Mouse (Mus musculus) macrophage (primary cell): Measurements from ENCODE around the gene Galns. TPM values are rescaled to one million over a fixed set of nuclear protein-coding genes. Genes with fewer than 3 reads are reported as not detected.

ENCODE experiments used
- H3K27ac ChIP-seq: fragments of 350-480 bp; formaldehyde crosslinking; 2 replicates; pipeline ENCODE4 v1.9.0; 2021
- H3K36me3 ChIP-seq: fragments of 350-480 bp; formaldehyde crosslinking; 2 replicates; pipeline ENCODE4 v1.9.0; 2021; ENCODE audit errors: inconsistent target
- H3K4me3 ChIP-seq: fragments of 350-480 bp; formaldehyde crosslinking; 2 replicates; pipeline ENCODE4 v1.9.0; 2021; ENCODE audit errors: inconsistent target
- H3K79me2 ChIP-seq: fragments of 350-480 bp; formaldehyde crosslinking; 2 replicates; pipeline ENCODE4 v1.9.0; 2021; ENCODE audit errors: inconsistent target
- WGBS: methylation state at CpG from one replicate; pipeline ENCODE4 v1.1.7; 2026; ENCODE audit warnings: inconsistent platforms; ENCODE audit not compliant: missing documents; 5-methylcytosine and 5-hydroxymethylcytosine counted together
- polyA plus RNA-seq: library from polyadenylated mRNA; stranded (reverse); fragments of 250-400 nt; gene quantifications from 3 replicates; pipeline ENCODE4 v1.2.4, GENCODE M21; 2018; ENCODE audit warnings: inconsistent platforms

Gene Galns
- polyA plus RNA-seq, 1 experiment from 2014 or later, result 140 TPM

DNA sequence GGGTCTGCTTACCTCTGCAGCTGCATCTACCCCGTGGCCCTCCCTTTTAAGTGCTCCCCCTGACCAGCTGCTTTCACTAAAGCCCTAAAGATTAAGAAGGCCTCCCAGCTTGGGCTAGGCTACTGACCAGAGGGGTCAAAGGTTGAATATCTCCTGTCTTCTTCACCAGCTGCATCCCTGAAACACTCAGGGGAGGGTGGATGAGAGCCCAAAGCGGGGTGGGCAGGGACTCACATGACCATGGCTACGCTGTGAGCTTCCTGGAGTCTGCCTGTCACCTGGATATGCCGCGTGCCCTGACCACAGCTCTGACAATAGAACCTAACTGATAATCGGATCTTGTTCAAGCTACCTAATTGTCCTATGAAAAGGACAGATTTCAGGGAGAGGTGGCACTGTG is 11.5 kb upstream of the Galns start, which contains the start of gene Pabpn1l:
Gene Pabpn1l (minus strand): TSS at position 13 of the 400 bp plus-strand sequence.
- 82% methylated on average over 6 of the region's 6 CpGs for WGBS
- H3K36me3 ChIP-seq, result no peaks in the 10 kb centered on the region
- no peak within 1 kb of the TSS for H3K27ac ChIP-seq
- no peak within 1 kb of the TSS for H3K4me3 ChIP-seq
- H3K79me2 ChIP-seq, result no peaks in the 10 kb centered on the region

DNA sequence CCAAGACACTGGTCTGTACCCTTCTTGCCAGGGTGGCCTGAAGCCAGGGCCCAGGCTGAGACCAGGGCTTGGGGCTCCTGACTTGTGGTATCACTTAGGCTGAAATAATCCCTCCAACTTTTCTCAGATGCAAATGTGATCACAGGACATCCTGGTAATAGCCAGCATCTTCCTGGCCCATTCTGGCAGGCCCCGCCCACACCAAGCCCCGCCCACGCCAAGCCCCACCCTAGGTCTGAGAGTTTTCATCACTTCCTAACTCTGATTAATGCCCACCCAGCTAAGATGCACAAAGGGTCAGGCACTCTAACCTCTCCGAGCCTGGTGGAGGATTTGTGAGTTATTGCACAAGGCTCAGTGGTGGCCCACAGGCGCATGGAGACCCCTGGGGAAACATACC is 9.2 kb upstream of the Galns start:
- 53% methylated on average over 5 of the region's 5 CpGs for WGBS
- H3K4me3 ChIP-seq, result no peak overlapping the region
- no peak overlapping the region for H3K27ac ChIP-seq
- H3K36me3 ChIP-seq, result peaks cover 6% of the 10 kb centered on the region
- H3K79me2 ChIP-seq, result no peaks in the 10 kb centered on the region

DNA sequence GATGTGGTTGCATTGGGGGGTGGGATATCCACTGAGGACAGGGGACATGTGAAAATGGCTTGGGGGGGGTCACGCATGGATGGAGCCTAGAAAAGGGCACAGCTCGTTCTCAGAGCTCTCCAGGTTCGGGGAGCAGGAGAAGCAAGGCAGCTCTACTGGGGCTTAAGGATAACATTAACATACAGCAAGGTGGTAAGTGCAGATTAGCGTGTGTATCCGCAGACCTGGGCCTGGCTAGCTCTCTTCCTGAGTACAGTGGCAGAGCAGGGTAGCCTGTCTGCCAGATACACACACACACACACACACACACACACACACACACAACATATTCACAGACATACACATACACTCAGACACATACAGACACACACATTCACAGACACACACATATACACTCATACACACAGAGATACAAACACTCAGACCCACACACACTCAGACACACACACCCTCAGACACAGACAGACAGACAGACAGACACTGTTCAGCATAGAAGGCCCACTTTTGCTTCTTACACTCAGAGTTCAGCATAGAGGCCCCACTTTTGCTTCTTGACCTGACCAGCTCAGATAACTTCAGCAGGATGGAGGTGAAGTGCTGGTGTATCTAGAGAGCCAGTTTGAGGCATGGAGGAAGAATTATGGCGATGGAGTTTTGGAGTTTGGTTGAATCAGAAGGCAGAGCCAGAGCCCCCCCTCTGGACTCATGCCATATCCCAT is 7.6 kb upstream of the Galns start:
- Histone ChIP-seq H3K79me2 (no peaks in the 10 kb centered on the region; the same call in 1 of the 2 replicates), H3K27ac (no peak overlapping the region), H3K4me3 (no peak overlapping the region), H3K36me3 (peaks cover 21% of the 10 kb centered on the region)
- 89% methylated on average over 6 of the region's 6 CpGs for WGBS

DNA sequence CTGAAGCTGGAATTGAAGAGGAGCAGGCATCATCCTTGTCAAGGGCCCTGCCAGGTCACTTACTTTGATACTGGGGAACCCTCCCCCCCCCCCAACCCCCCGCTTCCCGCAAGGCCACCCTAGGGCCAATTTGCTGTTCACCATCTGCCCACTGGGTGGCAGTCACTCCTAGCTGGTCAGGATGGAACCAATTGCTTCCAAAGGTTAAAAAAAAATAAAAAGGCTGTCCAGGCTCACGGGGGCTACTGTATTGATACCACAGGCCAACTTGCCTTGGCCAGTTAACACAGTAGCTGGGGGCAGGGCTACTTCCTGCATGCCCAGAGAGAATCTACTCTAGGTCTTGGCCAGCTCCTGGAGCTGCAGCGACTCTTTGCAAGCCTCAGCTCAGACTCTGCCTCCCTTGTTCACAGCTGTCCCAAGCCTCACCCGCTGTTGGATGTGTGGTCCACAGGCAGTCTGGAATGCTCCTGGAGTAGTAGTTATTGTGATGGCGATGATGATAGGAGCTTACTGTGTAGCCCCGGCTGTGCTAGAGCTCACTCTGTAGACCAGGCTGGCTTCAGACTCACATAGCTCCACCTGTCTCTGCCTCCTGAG is 6.8 kb upstream of the Galns start:
- Histone ChIP-seq H3K36me3 (peaks cover 22% of the 10 kb centered on the region), H3K4me3 (no peak overlapping the region), H3K79me2 (peaks cover 7% of the 10 kb centered on the region; the same call in 1 of the 2 replicates), H3K27ac (no peak overlapping the region)
- 71% methylated on average over 5 of the region's 7 CpGs for WGBS

DNA sequence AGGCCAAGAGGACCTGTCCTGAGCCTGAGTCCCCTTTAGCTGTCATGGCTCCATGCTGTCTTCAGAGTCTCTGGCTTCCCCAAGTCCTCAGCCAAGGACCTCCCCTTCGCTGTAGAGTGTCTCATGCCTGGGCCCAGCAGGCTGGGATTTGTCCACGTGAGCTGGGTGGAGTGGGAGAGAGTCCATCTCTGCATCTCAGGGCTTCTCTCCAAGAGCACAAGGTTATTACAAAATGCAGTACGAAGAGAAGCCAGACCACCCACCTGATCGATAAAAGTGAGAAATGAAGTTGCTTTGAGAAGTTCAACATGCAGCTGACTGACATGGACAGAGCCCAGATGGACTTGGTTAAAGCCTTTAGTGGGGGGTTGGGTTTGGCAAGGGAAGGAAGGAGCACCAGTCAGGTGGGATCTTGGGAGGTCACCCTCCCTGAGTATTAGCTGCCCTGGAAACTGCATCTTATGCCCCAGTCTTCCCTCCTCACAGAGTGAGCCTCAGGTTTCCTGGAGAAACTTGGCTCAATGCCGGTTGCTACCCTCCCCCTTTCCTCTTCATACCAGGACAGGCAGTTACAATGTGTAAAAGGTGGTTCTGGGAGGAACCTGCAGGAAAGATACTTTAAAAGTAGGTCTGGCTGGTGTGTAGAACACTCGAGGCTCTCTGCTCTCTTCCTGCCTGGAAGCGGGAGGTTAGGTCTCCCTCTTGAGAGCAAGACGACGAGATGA is 5.1 kb upstream of the Galns start:
- peaks cover 22% of the 10 kb centered on the region for H3K36me3 ChIP-seq
- H3K4me3 ChIP-seq, result no peak overlapping the region
- peaks cover 17% of the 10 kb centered on the region for H3K79me2 ChIP-seq
- no peak overlapping the region for H3K27ac ChIP-seq
- WGBS, result 80% methylated on average over 9 of the region's 9 CpGs

DNA sequence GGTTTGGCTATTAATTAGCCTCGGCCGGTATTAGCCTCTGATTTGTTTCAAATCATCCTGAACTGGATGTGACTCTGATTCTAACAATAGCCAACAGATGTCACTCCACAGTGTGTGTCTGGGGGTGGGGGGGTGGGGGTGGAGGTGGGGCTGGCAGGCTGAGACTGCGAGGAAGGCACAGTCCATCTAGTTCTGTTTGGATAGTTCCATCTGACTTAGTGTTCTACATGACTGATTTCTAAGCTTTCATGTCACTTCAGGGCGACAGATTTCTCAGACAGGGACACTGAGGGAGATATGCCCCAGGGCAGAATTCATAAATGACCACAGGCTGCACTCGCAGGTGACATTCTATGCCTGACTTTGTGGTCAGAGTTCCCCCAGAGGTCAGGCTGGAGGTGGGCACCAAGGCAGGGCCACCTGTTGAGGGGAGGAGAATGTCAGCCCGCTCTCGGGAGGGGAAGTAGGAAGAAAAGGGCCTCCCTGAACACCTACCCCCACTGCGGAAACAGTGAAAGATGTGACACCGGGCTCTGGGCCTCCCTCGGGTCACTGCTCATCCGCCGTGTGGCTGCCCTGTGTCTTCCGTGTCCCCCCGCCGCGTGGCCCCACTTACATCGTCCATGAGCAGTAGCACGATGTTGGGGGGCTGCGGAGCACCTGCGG is 518 bp downstream of the Galns start:
- Histone ChIP-seq H3K4me3 (peak overlapping the region; percentile 73), H3K36me3 (peaks cover 20% of the 10 kb centered on the region), H3K27ac (peak overlapping the region; percentile 66), H3K79me2 (peaks cover 52% of the 10 kb centered on the region)
- WGBS, result 6% methylated on average over 20 of the region's 20 CpGs

DNA sequence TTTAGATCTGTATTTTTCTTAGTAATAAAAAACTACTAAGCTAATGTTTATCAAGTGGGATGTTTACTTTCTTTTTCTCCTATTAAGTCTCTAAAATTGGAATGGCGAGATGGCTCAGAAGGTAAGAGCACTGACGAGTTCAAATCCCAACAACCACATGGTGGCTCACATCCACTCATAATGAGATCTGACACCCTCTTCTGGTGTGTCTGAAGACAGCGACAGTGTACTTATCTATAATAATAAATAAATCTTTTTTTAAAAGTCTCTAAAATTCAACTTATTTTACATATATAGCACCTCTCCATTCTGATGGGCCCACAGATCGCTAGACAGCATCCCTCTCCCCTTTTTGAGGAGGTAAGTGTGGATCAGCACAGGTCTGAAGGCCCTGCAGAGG is 1.1 kb downstream of the Galns start:
- 71% methylated on average over 4 of the region's 4 CpGs for WGBS
- no peak overlapping the region for H3K27ac ChIP-seq
- H3K79me2 ChIP-seq, result peaks cover 52% of the 10 kb centered on the region
- H3K4me3 ChIP-seq, result peak overlapping the region; percentile 73; the same call in 1 of the 2 replicates
- peaks cover 14% of the 10 kb centered on the region for H3K36me3 ChIP-seq

DNA sequence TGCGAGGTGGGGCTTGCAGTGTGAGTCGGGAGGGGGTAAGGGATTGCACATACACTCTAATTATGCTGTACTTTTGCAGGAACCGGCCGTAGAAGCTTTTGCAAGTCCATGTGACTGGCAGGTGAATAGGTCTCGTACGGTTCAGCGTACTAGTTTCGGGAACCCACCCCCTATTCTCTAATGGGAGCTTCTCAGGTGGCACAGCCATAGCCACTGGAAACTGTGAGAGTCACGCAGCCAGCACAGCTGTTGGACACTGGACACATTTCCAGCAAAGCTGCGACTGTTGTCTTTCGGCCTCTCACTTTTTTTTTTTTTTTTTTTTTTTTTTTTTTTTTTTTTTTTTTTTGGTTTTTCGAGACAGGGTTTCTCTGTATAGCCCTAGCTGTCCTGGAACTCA is 4.5 kb downstream of the Galns start:
- no peak overlapping the region for H3K4me3 ChIP-seq
- H3K36me3 ChIP-seq, result peaks cover 16% of the 10 kb centered on the region; the same call in 1 of the 2 replicates
- peaks cover 35% of the 10 kb centered on the region for H3K79me2 ChIP-seq
- 88% methylated on average over 9 of the region's 12 CpGs for WGBS
- no peak overlapping the region for H3K27ac ChIP-seq

DNA sequence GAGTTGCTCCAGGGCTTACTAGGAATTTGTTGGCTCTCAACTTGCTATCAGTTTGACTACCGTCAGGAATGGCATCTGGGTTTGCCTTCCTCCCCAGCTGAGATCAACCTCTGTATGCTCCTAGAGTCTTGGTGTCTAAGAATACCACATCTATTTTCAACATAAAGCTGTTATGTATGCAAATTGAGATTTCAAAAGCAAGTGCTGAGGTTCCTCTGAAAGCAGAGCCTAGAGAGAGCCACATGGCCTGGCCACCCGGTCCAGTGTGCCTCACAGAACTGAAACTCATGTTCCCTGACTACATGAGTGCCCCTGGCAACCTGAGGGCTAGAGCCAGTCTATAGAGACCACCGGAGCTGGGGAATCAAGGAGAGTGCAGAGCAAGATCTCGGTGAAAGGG is 5.9 kb downstream of the Galns start:
- Histone ChIP-seq H3K4me3 (no peak overlapping the region), H3K27ac (peak overlapping the region; percentile 62), H3K36me3 (peaks cover 27% of the 10 kb centered on the region; the same call in 1 of the 2 replicates), H3K79me2 (peaks cover 28% of the 10 kb centered on the region)
- WGBS, result 45% methylated on average over 4 of the region's 4 CpGs

DNA sequence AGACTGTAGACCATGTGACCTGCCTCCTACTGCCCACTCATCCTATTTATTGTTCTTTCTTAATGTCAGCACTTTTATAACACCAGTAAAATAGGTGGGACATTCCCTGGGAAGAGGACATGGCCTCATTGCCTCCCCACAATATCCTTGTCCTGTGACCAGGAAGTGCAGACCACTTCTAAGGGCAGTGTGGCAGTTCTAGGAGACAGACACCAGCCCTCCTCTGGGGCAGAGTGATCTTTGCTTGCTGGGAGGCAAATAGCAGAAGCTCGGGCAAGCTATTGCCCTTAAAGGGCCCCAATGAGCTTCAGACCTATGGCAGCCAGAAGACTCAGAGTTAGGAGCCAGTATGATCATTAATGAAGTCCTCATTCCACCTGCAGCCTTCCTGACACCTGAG is 6.6 kb downstream of the Galns start:
- 27% methylated on average over 1 of the region's 1 CpGs for WGBS
- no peak overlapping the region for H3K4me3 ChIP-seq
- H3K27ac ChIP-seq, result peak overlapping the region; percentile 62
- H3K36me3 ChIP-seq, result peaks cover 34% of the 10 kb centered on the region; the same call in 1 of the 2 replicates
- peaks cover 21% of the 10 kb centered on the region for H3K79me2 ChIP-seq

DNA sequence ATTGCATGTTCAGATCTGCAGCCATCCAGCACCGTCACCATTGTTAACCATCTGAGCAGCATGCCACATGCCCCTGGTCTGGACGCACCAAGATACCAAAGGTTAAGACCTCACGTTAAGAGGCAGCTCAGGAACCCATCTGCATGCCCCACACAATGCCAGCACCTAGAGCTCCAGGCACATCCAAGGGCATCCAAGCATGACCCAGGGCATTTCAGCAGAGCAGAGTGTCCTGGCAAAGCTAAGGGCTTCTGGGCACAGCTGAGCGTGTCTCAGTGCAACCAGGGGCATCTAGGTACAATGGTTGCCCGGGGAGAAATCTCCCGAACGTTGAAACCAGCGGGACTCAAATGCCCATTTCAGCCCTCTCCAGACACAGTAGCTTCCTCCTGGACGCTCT is 10.6 kb downstream of the Galns start:
- Histone ChIP-seq H3K4me3 (no peak overlapping the region), H3K36me3 (peaks cover 54% of the 10 kb centered on the region), H3K27ac (no peak overlapping the region), H3K79me2 (no peaks in the 10 kb centered on the region; the same call in 1 of the 2 replicates)
- WGBS, result over 99% methylated on average over 9 of the region's 9 CpGs

DNA sequence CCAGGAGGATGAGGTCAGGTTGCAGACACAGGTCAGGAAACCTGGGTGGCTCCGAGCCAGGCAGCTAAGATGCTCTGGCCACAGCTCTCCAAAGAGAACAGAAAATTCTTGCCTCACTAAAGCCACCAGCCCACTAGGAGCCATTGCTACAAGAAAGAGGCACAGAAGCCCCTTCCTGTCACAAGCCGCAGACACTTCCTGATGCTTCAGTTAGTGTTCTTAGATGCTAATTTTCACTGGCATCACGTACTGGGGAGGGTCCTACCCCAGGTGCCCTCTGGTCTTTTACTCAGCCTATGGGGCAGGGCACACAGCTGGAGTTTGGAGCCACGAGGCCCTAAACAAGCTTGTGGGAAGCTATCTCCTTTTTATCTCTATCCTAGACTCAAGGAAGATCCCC is 15.2 kb downstream of the Galns start:
- Histone ChIP-seq H3K27ac (no peak overlapping the region), H3K36me3 (peaks cover 54% of the 10 kb centered on the region)
- WGBS, result 37% methylated on average over 4 of the region's 4 CpGs

DNA sequence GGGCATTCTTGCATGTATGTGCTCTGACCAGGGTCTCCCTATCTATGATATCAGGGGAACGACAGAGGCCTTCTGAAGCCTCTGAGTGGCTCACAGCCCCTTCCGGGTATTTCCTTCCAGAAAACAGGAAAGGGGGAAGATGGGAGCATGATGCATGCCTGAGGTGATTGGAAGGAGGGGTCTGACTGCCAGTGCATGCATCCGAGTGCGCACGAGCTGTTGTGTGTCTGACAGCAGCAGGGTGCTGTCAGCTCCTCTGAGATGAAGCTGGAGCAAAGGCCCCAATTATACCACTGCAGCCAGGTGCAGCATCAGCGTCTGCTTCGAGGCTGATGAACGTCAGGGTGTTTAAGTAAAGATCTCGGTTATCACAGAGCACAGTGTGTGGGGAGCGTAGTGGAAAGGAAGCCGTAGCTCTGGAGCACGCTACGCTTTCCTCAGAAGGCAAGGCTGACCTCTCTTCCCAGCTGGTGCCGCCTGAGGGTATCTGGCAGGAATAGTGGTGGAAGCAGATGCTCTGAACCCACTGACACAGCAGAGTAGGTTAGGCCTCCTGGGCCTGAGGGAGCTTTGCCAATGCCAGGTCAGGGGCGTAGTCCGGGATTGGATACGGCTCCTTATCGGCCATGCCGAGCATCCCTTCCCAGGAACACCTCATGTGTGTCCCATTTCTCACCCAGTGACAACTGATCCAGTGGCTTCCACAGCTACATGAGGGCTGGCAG is 17.3 kb downstream of the Galns start:
- no peaks in the 10 kb centered on the region for H3K79me2 ChIP-seq
- peaks cover 33% of the 10 kb centered on the region for H3K36me3 ChIP-seq
- no peak overlapping the region for H3K4me3 ChIP-seq
- WGBS, result 90% methylated on average over 17 of the region's 19 CpGs
- no peak overlapping the region for H3K27ac ChIP-seq

More for the DNA sequence above, 15.2 kb downstream of the Galns start:
- H3K79me2 ChIP-seq, result no peaks in the 10 kb centered on the region
- H3K4me3 ChIP-seq, result no peak overlapping the region

DNA sequence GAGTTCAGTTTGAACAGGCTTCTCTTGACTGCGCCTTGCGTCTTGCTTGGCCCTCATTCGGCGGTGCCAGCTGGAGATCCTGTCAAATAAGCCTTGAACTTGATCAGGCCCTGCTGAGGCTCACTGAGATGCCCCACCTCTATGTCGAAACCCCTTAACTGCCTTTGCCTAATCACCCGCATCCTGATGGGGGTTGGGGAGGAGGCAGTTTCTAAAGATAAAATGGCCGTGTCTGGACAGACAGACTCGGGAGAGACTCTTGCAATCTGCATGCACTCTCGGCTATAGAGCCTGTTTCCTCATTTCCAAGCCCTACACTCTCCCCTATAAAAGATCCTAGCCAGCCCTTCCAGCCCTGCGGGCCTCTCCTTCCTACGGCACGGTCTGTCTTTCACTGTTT is 18.0 kb downstream of the Galns start:
- Histone ChIP-seq H3K36me3 (peaks cover 26% of the 10 kb centered on the region), H3K27ac (no peak overlapping the region)
- WGBS, result 39% methylated on average over 12 of the region's 12 CpGs

More for the DNA sequence above, 18.0 kb downstream of the Galns start:
- Histone ChIP-seq H3K4me3 (no peak overlapping the region), H3K79me2 (no peaks in the 10 kb centered on the region)
